Mouse (Mus musculus): ENCODE measurements around the gene Pxmp4. TPM values are rescaled to one million over a fixed set of nuclear protein-coding genes. Genes with fewer than 3 reads are reported as not detected.

The Pxmp4 gene
- 8.1 TPM for polyA plus RNA-seq (2014; fragmentation: Illumina TruSeq; extraction: RNeasy Lipid Tissue Mini Kit (QIAGEN cat#74804); ENCODE audit: low replicate concordance)

GRCm38 (mm10) chr2:154603638-154604153, at the start of gene Pxmp4:
Gene Pxmp4 (minus strand): TSS chr2:154603708.

GRCm38 (mm10) chr2:154651363-154651762, 47.9 kb upstream of the Pxmp4 start, which contains the start of gene Chmp4b:
Gene Chmp4b (plus strand): TSS chr2:154651705.

GRCm38 (mm10) chr2:154613118-154614115, 9.9 kb upstream of the Pxmp4 start, which contains the start of the genes Zfp341 and 4930519P11Rik:
Gene Zfp341 (plus strand): TSS chr2:154613297.
Gene 4930519P11Rik (minus strand): TSS chr2:154613437.

GRCm38 (mm10) chr2:154569836-154570286, 33.6 kb downstream of the Pxmp4 start, which contains the start of gene E2f1:
Gene E2f1 (minus strand): TSS chr2:154569892.

GRCm38 (mm10) chr2:154558264-154559039, 45.1 kb downstream of the Pxmp4 start, which contains the start of gene Necab3:
Gene Necab3 (minus strand): TSS chr2:154558890.

GRCm38 (mm10) chr2:154551476-154551875, 52.0 kb downstream of the Pxmp4 start, which contains the start of gene Actl10:
Gene Actl10 (plus strand): TSS chr2:154551776.

GRCm38 (mm10) chr2:154546711-154547110, 56.8 kb downstream of the Pxmp4 start, which contains the start of gene 1700003F12Rik:
Gene 1700003F12Rik (plus strand): TSS chr2:154547085.

Other genes starting within 250 kb of the Pxmp4 start
- gene Cdk5rap1, start 230.7 kb downstream of the Pxmp4 start, polyA plus RNA-seq (2014; fragmentation: Illumina TruSeq; extraction: RNeasy Lipid Tissue Mini Kit (QIAGEN cat#74804); ENCODE audit: low replicate concordance) = 9.1 TPM
- gene Snta1, start 195.6 kb downstream of the Pxmp4 start, polyA plus RNA-seq (2014; fragmentation: Illumina TruSeq; extraction: RNeasy Lipid Tissue Mini Kit (QIAGEN cat#74804); ENCODE audit: low replicate concordance) = not detected
- gene Cbfa2t2, start 167.2 kb downstream of the Pxmp4 start, polyA plus RNA-seq (2014; fragmentation: Illumina TruSeq; extraction: RNeasy Lipid Tissue Mini Kit (QIAGEN cat#74804); ENCODE audit: low replicate concordance) = 9.2 TPM
- not detected for gene 1700003F12Rik, start 56.6 kb downstream of the Pxmp4 start, polyA plus RNA-seq (2014; fragmentation: Illumina TruSeq; extraction: RNeasy Lipid Tissue Mini Kit (QIAGEN cat#74804); ENCODE audit: low replicate concordance)
- not detected for gene Actl10, start 51.9 kb downstream of the Pxmp4 start, polyA plus RNA-seq (2014; fragmentation: Illumina TruSeq; extraction: RNeasy Lipid Tissue Mini Kit (QIAGEN cat#74804); ENCODE audit: low replicate concordance)
- gene Necab3, start 44.8 kb downstream of the Pxmp4 start, polyA plus RNA-seq (2014; fragmentation: Illumina TruSeq; extraction: RNeasy Lipid Tissue Mini Kit (QIAGEN cat#74804); ENCODE audit: low replicate concordance) = not detected
- gene E2f1, start 33.8 kb downstream of the Pxmp4 start, polyA plus RNA-seq (2014; fragmentation: Illumina TruSeq; extraction: RNeasy Lipid Tissue Mini Kit (QIAGEN cat#74804); ENCODE audit: low replicate concordance) = not detected
- not detected for gene Zfp341, start 9.6 kb upstream of the Pxmp4 start, polyA plus RNA-seq (2014; fragmentation: Illumina TruSeq; extraction: RNeasy Lipid Tissue Mini Kit (QIAGEN cat#74804); ENCODE audit: low replicate concordance)
- gene 4930519P11Rik, start 9.7 kb upstream of the Pxmp4 start, polyA plus RNA-seq (2014; fragmentation: Illumina TruSeq; extraction: RNeasy Lipid Tissue Mini Kit (QIAGEN cat#74804); ENCODE audit: low replicate concordance) = not detected
- gene Chmp4b, start 48.0 kb upstream of the Pxmp4 start, polyA plus RNA-seq (2014; fragmentation: Illumina TruSeq; extraction: RNeasy Lipid Tissue Mini Kit (QIAGEN cat#74804); ENCODE audit: low replicate concordance) = 57.0 TPM
- not detected for gene Gm14214, start 166.3 kb upstream of the Pxmp4 start, polyA plus RNA-seq (2014; fragmentation: Illumina TruSeq; extraction: RNeasy Lipid Tissue Mini Kit (QIAGEN cat#74804); ENCODE audit: low replicate concordance)
- gene Raly, start 187.4 kb upstream of the Pxmp4 start, polyA plus RNA-seq (2014; fragmentation: Illumina TruSeq; extraction: RNeasy Lipid Tissue Mini Kit (QIAGEN cat#74804); ENCODE audit: low replicate concordance) = 96.0 TPM
- not detected for gene a, start 187.7 kb upstream of the Pxmp4 start, polyA plus RNA-seq (2014; fragmentation: Illumina TruSeq; extraction: RNeasy Lipid Tissue Mini Kit (QIAGEN cat#74804); ENCODE audit: low replicate concordance)

All from small intestine, adult 10 weeks (tissue).